Mouse (Mus musculus) heart, postnatal 36 days (tissue): ENCODE results near the gene Gls2. TPM values are rescaled to one million over a fixed set of nuclear protein-coding genes. Genes with fewer than 3 reads are reported as not detected.

ENCODE experiments used
- DNase-seq, 2 experiments: peaks; one replicate each; pipeline ENCODE4 v3.0.0; 2021 to 2022
- intact Hi-C: fragments of 180-260 bp; cut with DNase I; formaldehyde crosslinking; loops from one replicate; pipeline ENCODE4 v1.15.1; 2025
- total RNA-seq, 2 experiments: library from RNA; stranded (reverse); gene quantifications; 2 replicates each; pipeline ENCODE4 v1.2.3; 2021

Gls2 gene
- total RNA-seq, 2 experiments from 2014 or later: 0.58 to 0.92 TPM

GRCm38 (mm10) chr10:128227592-128227991 is 33.3 kb downstream of the Gls2 start:
- intact Hi-C loops: no loop called here
- DNase-seq: no peak

- DNase-seq: no peak
- intact Hi-C loops: no loop called here
These were observed 33.8 kb downstream of the Gls2 start for GRCm38 (mm10) chr10:128228009-128228408.

DNA sequence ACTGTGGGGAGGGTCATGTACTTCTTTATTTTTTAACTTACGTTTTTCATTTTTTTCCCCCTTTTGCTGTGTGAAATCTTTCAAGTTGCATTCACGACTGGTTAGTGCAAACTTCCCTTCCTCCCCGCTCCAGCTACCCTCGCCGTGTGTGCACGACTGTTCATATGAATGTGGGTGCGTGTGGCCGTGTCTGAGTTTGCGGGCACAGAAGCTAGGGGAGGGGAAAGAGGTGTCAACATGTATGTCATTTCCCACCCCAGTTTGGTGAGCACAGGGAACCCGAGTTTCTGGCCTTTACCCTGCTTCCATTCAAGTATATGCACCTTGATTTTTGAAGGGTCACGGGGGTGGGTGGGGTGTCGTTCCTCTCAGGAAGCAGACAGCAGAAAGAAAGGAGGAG is 36.3 kb downstream of the Gls2 start:
- intact Hi-C loops: loop anchor here (2.0 kb wide), 1 partner anchor 18 kb away; no protein-coding TSS in a partner anchor
- DNase-seq: no peak

GRCm38 (mm10) chr10:128231146-128231545 is 36.9 kb downstream of the Gls2 start:
- no peak for DNase-seq
- intact Hi-C loops: loop anchor here (2.0 kb wide), 1 partner anchor 18 kb away; no protein-coding TSS in a partner anchor

GRCm38 (mm10) chr10:128231697-128232419 is 37.6 kb downstream of the Gls2 start, which contains the start of gene Timeless:
TSS of gene Timeless (plus strand) at chr10:128232065.
- intact Hi-C loops: loop anchor here (2.0 kb wide), 2 partner anchors 19 to 37 kb away; partner anchors contain the start of gene Apof
- peak; percentile 94 to 98 for DNase-seq

- peak; percentile 49 to 59 for DNase-seq
- intact Hi-C loops: loop anchor here (2.0 kb wide), 1 partner anchor 36 kb away; the partner anchor contains the start of gene Apof
These were observed 38.2 kb downstream of the Gls2 start for GRCm38 (mm10) chr10:128232420-128232985.

- intact Hi-C loops: no loop called here
These were observed 42.1 kb downstream of the Gls2 start for GRCm38 (mm10) chr10:128236321-128236720.

DNA sequence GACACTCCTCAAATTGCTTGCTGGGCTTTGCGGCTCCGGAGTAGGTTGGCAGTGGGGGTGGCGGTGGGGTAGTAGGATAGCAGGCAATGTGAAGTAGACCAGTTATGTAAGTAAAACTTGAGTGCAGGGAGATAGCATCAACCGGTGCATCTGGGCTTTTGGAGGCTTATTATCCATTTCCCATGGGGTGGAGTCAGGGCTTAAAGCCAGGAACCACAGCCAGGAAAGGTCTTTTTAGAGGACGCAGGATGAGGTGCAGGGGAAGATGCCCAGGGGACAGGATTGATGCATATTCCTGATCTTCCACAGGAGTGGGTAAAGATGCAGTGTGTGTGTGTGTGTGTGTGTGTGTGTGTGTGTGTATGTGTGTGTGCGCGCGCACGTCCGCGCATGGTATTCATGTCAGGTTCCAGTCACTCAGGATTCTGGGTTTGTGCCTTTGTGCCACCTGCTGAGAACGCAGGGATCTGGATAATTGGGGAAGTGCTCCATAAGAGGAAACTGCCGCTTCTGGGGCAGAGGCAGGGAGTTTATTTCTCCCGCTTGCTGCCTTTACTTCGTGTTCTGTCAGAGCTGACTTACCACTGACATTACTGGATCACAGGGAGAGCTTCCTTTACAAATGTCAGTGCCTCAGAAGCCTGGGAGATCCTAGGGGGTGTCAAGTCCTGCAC is 43.7 kb downstream of the Gls2 start:
- intact Hi-C loops: no loop called here
- peak; percentile 50 to 57 for DNase-seq

More at GRCm38 (mm10) chr10:128236321-128236720, 42.1 kb downstream of the Gls2 start:
- no peak for DNase-seq

GRCm38 (mm10) chr10:128239140-128239539 is 44.9 kb downstream of the Gls2 start:
- intact Hi-C loops: no loop called here
- no peak for DNase-seq

DNA sequence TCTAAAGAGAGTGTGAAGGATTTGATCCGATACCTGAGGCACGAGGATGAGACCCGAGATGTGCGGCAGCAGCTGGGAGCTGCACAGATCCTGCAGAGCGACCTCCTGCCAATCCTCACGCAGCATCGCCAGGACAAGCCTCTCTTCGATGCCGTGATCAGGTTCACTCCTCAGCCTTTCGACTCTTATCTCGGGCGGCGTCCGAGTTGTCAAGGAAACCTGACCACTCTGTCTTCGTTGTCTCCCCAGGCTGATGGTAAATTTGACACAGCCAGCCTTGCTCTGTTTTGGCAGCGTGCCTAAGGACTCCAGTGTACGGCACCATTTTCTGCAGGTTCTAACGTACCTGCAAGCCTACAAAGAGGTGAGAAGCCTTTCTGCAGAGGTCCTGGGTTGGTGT is 45.9 kb downstream of the Gls2 start:
- no peak for DNase-seq
- intact Hi-C loops: no loop called here

- DNase-seq: peak; percentile 28 to 32
- intact Hi-C loops: no loop called here
These were observed 49.0 kb downstream of the Gls2 start for GRCm38 (mm10) chr10:128243252-128243651.

DNA sequence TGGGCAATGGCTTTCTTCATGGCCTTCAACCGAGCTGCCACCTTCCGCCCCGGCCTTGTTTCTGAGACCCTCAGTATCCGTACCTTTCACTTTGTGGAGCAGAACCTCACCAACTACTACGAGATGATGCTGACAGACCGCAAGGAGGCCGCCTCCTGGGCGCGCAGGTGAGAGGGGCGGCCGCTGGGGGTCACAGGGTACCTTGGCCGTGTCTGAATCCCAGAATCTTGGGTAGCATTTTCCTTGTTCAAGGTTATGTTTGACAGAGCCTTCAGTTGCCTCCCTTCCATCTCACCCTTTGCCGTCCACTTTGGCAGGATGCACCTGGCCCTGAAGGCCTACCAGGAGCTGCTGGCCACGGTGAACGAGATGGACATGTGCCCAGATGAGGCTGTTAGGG is 49.9 kb downstream of the Gls2 start:
- no peak for DNase-seq
- intact Hi-C loops: no loop called here

GRCm38 (mm10) chr10:128247020-128247732 is 52.9 kb downstream of the Gls2 start:
- DNase-seq: peak; percentile 61 to 65

DNA sequence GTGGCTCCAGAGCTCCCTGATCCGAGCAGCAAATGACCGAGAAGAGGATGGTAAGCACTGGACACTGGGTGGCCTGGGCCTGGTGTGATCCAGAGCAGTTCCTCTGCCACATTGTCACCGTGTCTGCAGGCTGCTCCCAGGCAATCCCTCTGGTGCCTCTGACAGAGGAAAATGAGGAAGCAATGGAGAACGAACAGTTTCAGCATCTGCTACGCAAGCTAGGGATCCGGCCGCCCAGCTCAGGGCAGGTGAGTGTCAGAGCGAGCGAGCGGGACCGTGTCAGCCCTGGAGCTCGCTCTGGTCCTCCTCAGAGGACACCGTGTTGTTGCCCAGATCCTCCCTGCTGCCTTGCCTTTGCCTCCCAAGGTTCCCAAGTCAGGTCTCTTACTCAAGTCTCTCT is 56.3 kb downstream of the Gls2 start:
- DNase-seq: no peak
- intact Hi-C loops: no loop called here

More at GRCm38 (mm10) chr10:128247020-128247732, 52.9 kb downstream of the Gls2 start:
- intact Hi-C loops: no loop called here

GRCm38 (mm10) chr10:128253677-128254255 is 59.5 kb downstream of the Gls2 start, which contains the start of gene Apon:
TSS of gene Apon (plus strand) at chr10:128254096.
- no peak for DNase-seq
- intact Hi-C loops: no loop called here

GRCm38 (mm10) chr10:128255925-128256324 is 61.7 kb downstream of the Gls2 start:
- intact Hi-C loops: no loop called here
- DNase-seq: no peak

DNA sequence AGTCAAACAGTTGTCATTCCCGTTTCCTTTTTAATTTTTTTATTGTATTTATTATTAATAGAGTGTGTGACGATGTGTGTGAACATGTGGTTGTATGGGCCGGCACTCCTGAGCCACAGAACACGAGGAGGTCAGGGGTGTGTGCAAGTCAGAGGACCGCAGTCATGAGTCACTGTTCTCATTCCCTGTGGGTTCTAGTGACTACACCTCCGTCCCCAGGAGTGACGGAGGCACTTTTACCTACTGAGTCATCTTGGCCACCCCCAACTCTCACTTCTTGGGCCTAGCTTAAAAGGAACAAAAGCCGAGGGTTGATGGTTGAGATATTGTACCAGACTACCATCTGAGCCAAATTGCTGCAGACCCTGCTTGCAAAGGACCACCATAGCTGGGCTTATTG is 62.1 kb downstream of the Gls2 start:
- intact Hi-C loops: no loop called here
- no peak for DNase-seq

DNA sequence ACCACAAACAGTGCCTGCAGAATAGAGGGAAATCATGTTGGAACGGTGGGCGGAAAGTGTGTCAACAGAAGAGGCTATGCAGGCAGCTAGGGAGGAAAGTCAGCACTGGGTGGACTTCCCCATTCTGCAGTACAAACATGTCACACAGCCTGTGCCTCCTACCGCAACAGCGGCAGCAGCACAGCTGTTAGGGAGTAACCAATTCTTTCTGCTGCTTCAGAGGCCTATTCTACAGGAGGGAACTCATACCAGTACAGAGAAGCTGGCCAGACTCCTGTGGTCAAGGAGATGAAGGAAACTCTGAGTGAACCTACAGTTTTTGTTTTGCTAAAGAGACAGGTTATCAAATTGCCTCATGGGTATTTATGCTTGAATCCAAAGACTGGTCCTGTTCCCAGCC is 64.7 kb downstream of the Gls2 start:
- intact Hi-C loops: no loop called here
- DNase-seq: no peak
